Mouse (Mus musculus): ENCODE measurements around the gene Foxe3. TPM values are rescaled to one million over a fixed set of nuclear protein-coding genes. Genes with fewer than 3 reads are reported as not detected.

Gene Foxe3
- polyA plus RNA-seq, 1 experiment from 2014 or later: not detected

GRCm38 (mm10) chr4:114942583-114942982 lies 16.8 kb upstream of the Foxe3 start:
- 27% methylated on average over 8 of the region's 8 CpGs for whole genome bisulfite sequencing
- no peak overlapping the region for H3K9ac ChIP-seq
- ATAC-seq (ENCODE audit: low FRiP score): no peak
- H3K27me3 ChIP-seq: peaks cover 39% of the 10 kb centered on the region
- no peak overlapping the region for H3K4me3 ChIP-seq (replicated peaks)
- no peak overlapping the region for H3K4me2 ChIP-seq
- H3K27ac ChIP-seq: no peak overlapping the region
- no peaks in the 10 kb centered on the region for H3K9me3 ChIP-seq
- H3K4me1 ChIP-seq: peaks cover 5% of the 10 kb centered on the region; the same call in 1 of the 2 replicates
- H3K36me3 ChIP-seq (replicated peaks): no peaks in the 10 kb centered on the region

DNA sequence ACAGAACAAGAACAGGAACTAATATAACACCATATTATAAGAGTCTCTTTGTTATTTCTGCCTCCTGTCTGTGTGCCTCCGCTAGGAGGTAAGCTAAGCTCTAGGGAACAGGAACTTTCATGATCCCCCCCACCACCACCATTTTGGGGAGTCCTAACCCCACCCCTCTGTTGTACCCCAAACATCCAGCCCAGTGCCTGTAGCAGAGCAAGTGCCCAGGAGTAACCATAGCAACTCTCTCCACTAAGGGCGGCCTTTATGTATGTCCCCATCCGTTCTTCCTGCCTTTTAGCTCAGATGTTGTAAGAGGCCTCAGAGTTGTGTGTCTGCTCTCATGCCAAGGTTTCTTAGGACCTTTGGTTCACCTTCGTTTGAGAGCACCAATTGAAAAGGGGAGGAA lies 16.3 kb upstream of the Foxe3 start:
- ATAC-seq (ENCODE audit: low FRiP score): no peak
- WGBS: 44% methylated on average over 4 of the region's 4 CpGs
- H3K9me3 ChIP-seq: no peaks in the 10 kb centered on the region
- peaks cover 5% of the 10 kb centered on the region; the same call in 1 of the 2 replicates for H3K4me1 ChIP-seq
- no peak overlapping the region for H3K4me3 ChIP-seq (replicated peaks)
- H3K27ac ChIP-seq: no peak overlapping the region
- no peak overlapping the region for H3K4me2 ChIP-seq
- H3K36me3 ChIP-seq (replicated peaks): no peaks in the 10 kb centered on the region
- H3K27me3 ChIP-seq: peaks cover 43% of the 10 kb centered on the region
- no peak overlapping the region for H3K9ac ChIP-seq

- Histone ChIP-seq H3K9ac (no peak overlapping the region), H3K9me3 (no peaks in the 10 kb centered on the region), H3K4me2 (no peak overlapping the region), H3K4me3 (replicated peaks) (no peak overlapping the region), H3K4me1 (peaks cover 5% of the 10 kb centered on the region; the same call in 1 of the 2 replicates), H3K36me3 (replicated peaks) (no peaks in the 10 kb centered on the region), H3K27me3 (peaks cover 38% of the 10 kb centered on the region), H3K27ac (no peak overlapping the region)
- ATAC-seq (ENCODE audit: low FRiP score): no peak
- 86% methylated on average over 4 of the region's 4 CpGs for WGBS
Measured at GRCm38 (mm10) chr4:114941311-114941710, 15.5 kb upstream of the Foxe3 start.

DNA sequence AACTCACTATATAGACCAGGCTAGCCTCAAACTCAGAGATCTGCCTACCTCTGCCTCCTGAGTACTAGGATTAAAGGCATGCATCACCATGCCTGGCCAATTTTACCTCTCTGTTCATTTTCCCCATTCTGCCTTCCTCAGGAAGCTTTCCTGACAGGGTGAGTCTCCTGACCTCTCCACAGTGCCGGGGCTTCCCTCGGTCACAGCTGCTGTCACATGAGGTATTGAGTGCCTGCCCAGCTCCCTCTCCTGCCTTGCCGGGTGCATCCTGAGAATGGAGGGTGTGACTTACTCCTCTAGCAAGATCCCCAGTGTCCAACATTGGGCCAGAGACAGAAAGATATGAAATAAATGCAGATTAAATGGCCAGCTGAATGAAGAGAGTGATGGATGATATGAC lies 12.4 kb upstream of the Foxe3 start:
- 70% methylated on average over 3 of the region's 3 CpGs for WGBS

DNA sequence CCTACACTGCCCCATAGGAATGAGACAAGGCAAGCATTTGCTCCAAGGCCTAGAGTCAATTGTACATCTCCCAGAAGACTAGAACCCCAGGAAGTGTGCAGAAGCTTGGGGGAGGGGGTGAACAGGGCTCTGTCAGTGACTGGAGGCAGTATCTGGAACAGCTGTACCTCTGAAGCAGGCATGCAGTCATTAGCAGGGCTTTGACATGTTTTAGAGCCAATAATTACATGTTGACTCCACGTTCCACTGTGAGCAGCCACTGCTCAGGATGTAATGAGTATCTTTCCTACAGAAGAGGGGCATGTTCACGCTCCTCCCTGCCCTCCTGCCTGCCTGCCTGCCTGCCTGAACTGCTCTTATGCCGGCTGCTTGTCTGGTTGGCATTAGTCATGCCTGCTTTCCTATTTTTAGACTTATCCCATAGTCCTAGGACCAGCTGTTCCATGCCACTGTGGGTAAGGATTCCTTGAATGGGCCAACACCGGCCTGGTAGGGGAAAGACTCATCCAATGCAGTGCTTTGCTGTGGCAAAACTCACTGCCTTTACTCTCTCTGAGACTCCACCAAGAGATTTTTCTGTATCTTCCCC lies 11.7 kb upstream of the Foxe3 start:
- Histone ChIP-seq H3K9me3 (no peaks in the 10 kb centered on the region), H3K9ac (no peak overlapping the region), H3K4me3 (replicated peaks) (no peak overlapping the region), H3K36me3 (replicated peaks) (no peaks in the 10 kb centered on the region), H3K27ac (no peak overlapping the region), H3K27me3 (peaks cover 18% of the 10 kb centered on the region), H3K4me1 (peaks cover 5% of the 10 kb centered on the region; the same call in 1 of the 2 replicates), H3K4me2 (no peak overlapping the region)
- no peak for ATAC-seq (ENCODE audit: low FRiP score)
- WGBS: 62% methylated on average over 4 of the region's 4 CpGs

More for the DNA sequence above, 12.4 kb upstream of the Foxe3 start:
- no peaks in the 10 kb centered on the region for H3K9me3 ChIP-seq
- no peak for ATAC-seq (ENCODE audit: low FRiP score)
- peaks cover 5% of the 10 kb centered on the region; the same call in 1 of the 2 replicates for H3K4me1 ChIP-seq
- no peak overlapping the region for H3K4me2 ChIP-seq
- no peak overlapping the region for H3K9ac ChIP-seq
- no peak overlapping the region for H3K4me3 ChIP-seq (replicated peaks)
- no peak overlapping the region for H3K27ac ChIP-seq
- no peaks in the 10 kb centered on the region for H3K36me3 ChIP-seq (replicated peaks)
- peaks cover 16% of the 10 kb centered on the region for H3K27me3 ChIP-seq

DNA sequence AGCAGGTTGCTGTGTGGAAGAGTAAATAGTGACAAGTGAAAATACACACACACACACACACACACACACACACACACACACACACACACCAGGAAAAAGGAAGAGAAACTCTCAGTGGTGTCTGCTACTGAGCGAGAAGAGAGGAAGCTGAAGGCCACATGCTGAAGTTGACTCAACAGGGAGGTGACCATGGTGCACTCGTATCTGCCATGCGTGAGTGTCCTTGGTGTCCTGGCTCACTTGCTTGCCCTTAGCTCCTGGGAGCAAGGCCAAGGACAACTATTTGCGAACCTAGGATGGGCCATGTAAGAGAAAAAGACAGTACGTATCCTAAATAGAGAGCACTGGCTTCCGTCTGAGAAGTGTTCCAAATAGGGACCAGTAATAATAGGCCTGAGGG lies 8.4 kb upstream of the Foxe3 start:
- no peak overlapping the region for H3K4me2 ChIP-seq
- H3K4me1 ChIP-seq: no peaks in the 10 kb centered on the region
- no peak overlapping the region for H3K9ac ChIP-seq
- H3K36me3 ChIP-seq (replicated peaks): no peaks in the 10 kb centered on the region
- H3K9me3 ChIP-seq: no peaks in the 10 kb centered on the region
- H3K27me3 ChIP-seq: peaks cover 43% of the 10 kb centered on the region
- WGBS: 91% methylated on average over 6 of the region's 6 CpGs
- no peak overlapping the region for H3K4me3 ChIP-seq (replicated peaks)
- H3K27ac ChIP-seq: no peak overlapping the region
- no peak for ATAC-seq (ENCODE audit: low FRiP score)

- 88% methylated on average over 4 of the region's 4 CpGs for WGBS
- Histone ChIP-seq H3K9ac (no peak overlapping the region), H3K4me3 (replicated peaks) (no peak overlapping the region), H3K36me3 (replicated peaks) (no peaks in the 10 kb centered on the region), H3K27ac (no peak overlapping the region), H3K4me2 (no peak overlapping the region), H3K27me3 (peaks cover 50% of the 10 kb centered on the region), H3K4me1 (no peaks in the 10 kb centered on the region), H3K9me3 (no peaks in the 10 kb centered on the region)
- no peak for ATAC-seq (ENCODE audit: low FRiP score)
Measured at GRCm38 (mm10) chr4:114932747-114933146, 6.9 kb upstream of the Foxe3 start.

- Histone ChIP-seq H3K36me3 (replicated peaks) (no peaks in the 10 kb centered on the region), H3K4me2 (no peak overlapping the region), H3K4me1 (peaks cover 12% of the 10 kb centered on the region), H3K27me3 (peaks cover 80% of the 10 kb centered on the region), H3K4me3 (replicated peaks) (no peak overlapping the region), H3K27ac (no peak overlapping the region), H3K9me3 (no peaks in the 10 kb centered on the region), H3K9ac (no peak overlapping the region)
- 7% methylated on average over 15 of the region's 15 CpGs for WGBS
- ATAC-seq (ENCODE audit: low FRiP score): 0 out of 2 replicates have a peak, but pooled peaks have one; percentile 36
Measured at GRCm38 (mm10) chr4:114929155-114929554, 3.3 kb upstream of the Foxe3 start.

DNA sequence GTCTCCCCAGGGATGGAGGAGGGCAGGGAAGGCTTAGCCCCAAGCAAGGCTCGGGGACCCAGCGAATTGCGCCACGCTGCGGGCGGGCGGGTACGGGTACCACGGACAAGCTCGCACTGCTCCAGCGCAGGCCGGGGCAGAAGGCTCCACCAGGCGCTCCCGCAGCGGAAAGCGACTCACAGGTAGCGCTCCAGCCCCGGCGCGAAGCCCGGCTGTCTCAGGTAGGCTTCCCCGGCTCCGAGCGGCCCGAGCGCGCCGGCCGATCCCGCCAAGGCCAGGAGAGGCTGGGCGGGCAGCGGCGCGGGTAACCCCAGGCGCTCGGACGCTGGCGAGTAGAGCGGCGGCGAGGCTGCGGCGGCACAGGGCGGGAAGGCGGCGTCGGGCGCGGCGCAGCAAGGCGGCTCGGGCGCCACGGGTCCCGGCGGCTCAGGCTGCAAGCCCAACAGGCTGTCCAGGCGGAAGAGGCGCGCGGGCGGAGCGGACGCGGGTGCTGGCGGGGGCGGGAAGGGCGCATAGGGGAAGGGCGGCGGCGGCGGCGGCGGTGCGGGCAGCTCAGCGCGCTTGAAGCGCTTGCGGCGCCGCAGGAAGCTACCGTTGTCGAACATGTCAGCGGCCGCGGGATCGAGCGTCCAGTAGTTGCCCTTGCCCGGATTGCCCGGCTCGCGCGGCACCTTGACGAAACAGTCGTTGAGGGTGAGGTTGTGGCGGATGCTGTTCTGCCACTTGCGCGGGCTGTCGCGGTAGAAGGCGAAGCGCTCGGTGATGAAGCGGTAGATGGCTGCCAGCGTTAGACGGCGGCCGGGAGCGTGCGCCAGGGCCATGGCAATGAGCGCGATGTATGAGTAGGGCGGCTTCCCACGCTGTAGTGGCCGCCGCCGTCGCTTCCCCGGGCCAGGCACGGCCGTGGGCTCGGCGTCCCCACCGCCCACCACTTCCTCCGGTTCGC lies 569 bp downstream of the Foxe3 start:
- H3K9ac ChIP-seq: no peak overlapping the region
- under 1% methylated on average over 94 of the region's 125 CpGs for WGBS
- peaks cover 12% of the 10 kb centered on the region for H3K4me1 ChIP-seq
- no peaks in the 10 kb centered on the region for H3K36me3 ChIP-seq (replicated peaks)
- no peaks in the 10 kb centered on the region for H3K9me3 ChIP-seq
- peak overlapping the region; percentile 37 for H3K4me3 ChIP-seq (replicated peaks)
- H3K27ac ChIP-seq: no peak overlapping the region
- H3K4me2 ChIP-seq: peak overlapping the region; percentile 57
- H3K27me3 ChIP-seq: peaks cover 86% of the 10 kb centered on the region
- peak; percentile 51 for ATAC-seq (ENCODE audit: low FRiP score)

DNA sequence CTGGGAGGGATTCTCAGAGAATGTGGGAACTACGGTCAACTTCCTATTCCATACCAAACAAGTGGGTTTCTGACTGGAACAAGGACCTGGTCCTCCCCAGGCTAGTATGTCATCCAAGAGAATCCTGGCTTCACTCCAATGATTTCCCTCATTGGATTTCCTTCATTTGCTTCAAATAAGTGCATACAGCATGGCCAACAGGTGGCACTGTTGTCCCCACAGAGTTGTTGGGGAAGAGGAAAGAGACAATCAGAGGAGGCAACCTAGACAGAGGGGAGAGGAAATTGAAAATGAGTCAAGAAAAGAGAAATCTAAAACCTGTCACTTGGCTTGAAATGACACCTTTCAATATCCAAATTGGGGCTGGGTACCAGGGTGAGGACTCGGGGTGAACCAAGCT lies 8.7 kb downstream of the Foxe3 start:
- Histone ChIP-seq H3K36me3 (replicated peaks) (no peaks in the 10 kb centered on the region), H3K27ac (no peak overlapping the region), H3K9me3 (no peaks in the 10 kb centered on the region), H3K4me2 (no peak overlapping the region), H3K27me3 (peaks cover 84% of the 10 kb centered on the region), H3K4me3 (replicated peaks) (no peak overlapping the region), H3K9ac (no peak overlapping the region), H3K4me1 (0 out of 2 replicates have a peak, but pooled peaks cover 2% of the 10 kb centered on the region)
- 50% methylated on average over 2 of the region's 2 CpGs for WGBS
- ATAC-seq (ENCODE audit: low FRiP score): no peak

DNA sequence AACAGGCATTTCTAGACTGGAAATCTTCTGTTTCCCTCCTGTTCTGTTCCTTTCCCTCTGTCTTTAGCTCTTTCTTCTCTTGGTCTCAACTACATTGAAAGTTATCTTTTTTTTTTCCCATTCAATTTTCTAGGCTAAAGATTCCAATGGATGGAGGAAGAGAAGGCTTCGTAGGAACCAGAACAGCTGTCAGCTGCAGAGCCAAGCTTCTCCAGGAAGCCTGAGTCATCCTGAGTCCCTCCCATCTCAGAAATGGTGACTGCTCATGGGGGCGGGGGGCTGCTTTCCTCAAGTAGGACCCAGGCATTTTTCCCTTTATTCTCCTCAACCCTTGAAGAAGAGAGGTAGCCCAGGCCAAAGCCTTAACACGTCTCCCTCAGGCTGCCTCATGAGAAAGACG lies 9.8 kb downstream of the Foxe3 start:
- no peak for ATAC-seq (ENCODE audit: low FRiP score)
- no peaks in the 10 kb centered on the region for H3K9me3 ChIP-seq
- peaks cover 88% of the 10 kb centered on the region for H3K27me3 ChIP-seq
- no peak overlapping the region for H3K4me3 ChIP-seq (replicated peaks)
- 36% methylated on average over 4 of the region's 4 CpGs for whole genome bisulfite sequencing
- no peak overlapping the region for H3K4me2 ChIP-seq
- no peaks in the 10 kb centered on the region for H3K36me3 ChIP-seq (replicated peaks)
- no peak overlapping the region for H3K27ac ChIP-seq
- H3K4me1 ChIP-seq: 0 out of 2 replicates have a peak, but pooled peaks cover 2% of the 10 kb centered on the region
- no peak overlapping the region for H3K9ac ChIP-seq

GRCm38 (mm10) chr4:114913594-114913962 lies 12.2 kb downstream of the Foxe3 start:
- under 1% methylated on average over 13 of the region's 13 CpGs for WGBS
- peaks cover 12% of the 10 kb centered on the region for H3K4me1 ChIP-seq
- H3K4me2 ChIP-seq: no peak overlapping the region
- no peak overlapping the region for H3K4me3 ChIP-seq (replicated peaks)
- H3K9ac ChIP-seq: no peak overlapping the region
- no peak overlapping the region for H3K27ac ChIP-seq
- H3K27me3 ChIP-seq: peaks cover 96% of the 10 kb centered on the region
- peak; percentile 21; the same call in 1 of the 2 replicates for ATAC-seq (ENCODE audit: low FRiP score)
- H3K9me3 ChIP-seq: no peaks in the 10 kb centered on the region
- H3K36me3 ChIP-seq (replicated peaks): no peaks in the 10 kb centered on the region

Measured in forebrain, embryonic 12.5 days (tissue).